ENCODE assay signal across 23 mouse cellular contexts in genomic region chr4:65958369-65959187, GRCm38 (mm10).
DNase-seq lines count a peak whose midpoint lies in the region; ATAC-seq and TF ChIP-seq lines count a peak whose summit lies in the region.
"Had no signal": no experiment of that assay in that cellular context is flagged by ENCODE, and none has a peak within 500 bp of the region (broad histone marks: within the 10 kb centered on the region; RNA-seq: fewer than 3 reads in every experiment).

No protein-coding gene starts in this region.

- WGBS in embryonic facial prominence, embryonic 14.5 days = 80% methylated on average over 5 of the region's 5 CpGs
- whole genome bisulfite sequencing in embryonic facial prominence, embryonic 10.5 days = 87% methylated on average over 5 of the region's 5 CpGs
- WGBS in lung, postnatal 0 days = 66% methylated on average over 5 of the region's 5 CpGs
- 88% methylated on average over 5 of the region's 5 CpGs for WGBS in thymus, adult 2 months

- H3K4me3 ChIP-seq in embryonic facial prominence, embryonic 14.5 days (ENCODE audit: low read depth, low read length) = no peak overlapping the region
- H3K4me3 ChIP-seq in embryonic facial prominence, embryonic 10.5 days = no peak overlapping the region
- no peak overlapping the region for H3K4me3 ChIP-seq in lung, postnatal 0 days (ENCODE audit: low read depth, low read length)
- no peak overlapping the region for H3K4me3 ChIP-seq in thymus, adult 2 months (ENCODE audit: control insufficient read depth, insufficient read depth, low read length)
- H3K4me3 ChIP-seq: embryonic facial prominence, embryonic 15.5 days; erythroblast, embryonic 14.5 days; heart, embryonic 10.5 days; heart, embryonic 15.5 days; hindbrain, embryonic 10.5 days; intestine, embryonic 15.5 days had no signal

- H3K27ac ChIP-seq in embryonic facial prominence, embryonic 14.5 days (replicated peaks; ENCODE audit: low read depth, low read length) = no peak overlapping the region
- no peak overlapping the region for H3K27ac ChIP-seq in embryonic facial prominence, embryonic 10.5 days (replicated peaks)
- no peak overlapping the region for H3K27ac ChIP-seq in lung, postnatal 0 days (ENCODE audit: low read length)
- H3K27ac ChIP-seq in thymus, adult 2 months (ENCODE audit: control insufficient read depth, insufficient read depth, low read length) = no peak overlapping the region
- H3K27ac ChIP-seq: embryonic facial prominence, embryonic 15.5 days; heart, embryonic 10.5 days; heart, embryonic 15.5 days; hindbrain, embryonic 10.5 days; hindbrain, embryonic 14.5 days; intestine, embryonic 15.5 days had no signal

- no peaks in the 10 kb centered on the region for H3K27me3 ChIP-seq in embryonic facial prominence, embryonic 14.5 days (replicated peaks; ENCODE audit: control insufficient read depth, insufficient read depth, low read length)
- H3K27me3 ChIP-seq in embryonic facial prominence, embryonic 10.5 days (replicated peaks; ENCODE audit: low read depth, poor library complexity, severe bottlenecking) = no peaks in the 10 kb centered on the region
- no peaks in the 10 kb centered on the region for H3K27me3 ChIP-seq in lung, postnatal 0 days (replicated peaks; ENCODE audit: insufficient read depth, low read length)
- no peaks in the 10 kb centered on the region for H3K27me3 ChIP-seq in thymus, adult 2 months (ENCODE audit: control insufficient read depth, insufficient read depth, low read length)
- H3K27me3 ChIP-seq: embryonic facial prominence, embryonic 15.5 days; heart, embryonic 15.5 days; intestine, embryonic 15.5 days had no signal

- H3K4me2 ChIP-seq in embryonic facial prominence, embryonic 14.5 days (ENCODE audit: low read depth, low read length) = no peak overlapping the region
- H3K4me2 ChIP-seq in lung, postnatal 0 days (replicated peaks; ENCODE audit: low read depth, low read length) = no peak overlapping the region
- H3K4me2 ChIP-seq: embryonic facial prominence, embryonic 15.5 days; heart, embryonic 15.5 days; hindbrain, embryonic 14.5 days; intestine, embryonic 15.5 days had no signal

- TF ChIP-seq CTCF in lung, postnatal 0 days (IDR thresholded peaks at IDR 0.05) = no peak
- TF ChIP-seq CTCF in thymus, adult 2 months (IDR thresholded peaks at IDR 0.05; ENCODE audit: borderline replicate concordance, control insufficient read depth, extremely low read depth, insufficient read depth, low read length, poor library complexity) = no peak

- DNase-seq in embryonic facial prominence, embryonic 14.5 days (ENCODE audit: low spot score) = peak; percentile 20
- no peak for DNase-seq in embryonic facial prominence, embryonic 10.5 days (ENCODE audit: low spot score)
- no peak for DNase-seq in frontal cortex, postnatal 36 days (ENCODE audit: low spot score in 2 of 2)
- peak; percentile 48 for DNase-seq in lung, postnatal 0 days (ENCODE audit: low spot score)
- DNase-seq in lung, postnatal 10 days = no peak
- no peak for DNase-seq in thymus, adult 2 months
- DNase-seq: adrenal gland, adult 8-10 months; B cell, adult 2 months; cerebellum, adult 18-20 months; cerebellum, adult 9-11 months; cerebellum, postnatal 36 days; gastrocnemius, postnatal 10 days; heart, adult 18-20 months had no signal

- no peak for TF ChIP-seq EP300 in lung, postnatal 0 days (IDR thresholded peaks at IDR 0.05)

- TF ChIP-seq POLR2A in thymus, adult 2 months (IDR thresholded peaks at IDR 0.05; ENCODE audit: control insufficient read depth, extremely low read depth, insufficient read depth, low read length, poor library complexity) = no peak

- H3K36me3 ChIP-seq in embryonic facial prominence, embryonic 14.5 days (ENCODE audit: control insufficient read depth, insufficient read depth, low read length) = no peaks in the 10 kb centered on the region
- no peaks in the 10 kb centered on the region for H3K36me3 ChIP-seq in embryonic facial prominence, embryonic 10.5 days (replicated peaks)
- no peaks in the 10 kb centered on the region for H3K36me3 ChIP-seq in lung, postnatal 0 days (ENCODE audit: insufficient read depth, low read length)
- H3K36me3 ChIP-seq in thymus, adult 2 months (ENCODE audit: control insufficient read depth, insufficient read depth, low read length) = no peaks in the 10 kb centered on the region
- H3K36me3 ChIP-seq: embryonic facial prominence, embryonic 15.5 days; G1E; heart, embryonic 10.5 days; heart, embryonic 15.5 days; hindbrain, embryonic 10.5 days; intestine, embryonic 15.5 days had no signal

- no peaks in the 10 kb centered on the region for H3K9me3 ChIP-seq in embryonic facial prominence, embryonic 14.5 days (ENCODE audit: control insufficient read depth, low read length)
- no peaks in the 10 kb centered on the region for H3K9me3 ChIP-seq in embryonic facial prominence, embryonic 10.5 days
- no peaks in the 10 kb centered on the region for H3K9me3 ChIP-seq in lung, postnatal 0 days (ENCODE audit: low read length)
- H3K9me3 ChIP-seq: embryonic facial prominence, embryonic 15.5 days; heart, embryonic 10.5 days; heart, embryonic 15.5 days; hindbrain, embryonic 10.5 days; intestine, embryonic 15.5 days had no signal

- H3K4me1 ChIP-seq in embryonic facial prominence, embryonic 14.5 days (ENCODE audit: control insufficient read depth, insufficient read depth, low read length) = no peaks in the 10 kb centered on the region
- H3K4me1 ChIP-seq in embryonic facial prominence, embryonic 10.5 days = no peaks in the 10 kb centered on the region
- no peaks in the 10 kb centered on the region for H3K4me1 ChIP-seq in lung, postnatal 0 days (ENCODE audit: insufficient read depth, low read depth, low read length)
- no peaks in the 10 kb centered on the region for H3K4me1 ChIP-seq in thymus, adult 2 months (replicated peaks; ENCODE audit: control insufficient read depth, insufficient read depth, low read length)
- H3K4me1 ChIP-seq: embryonic facial prominence, embryonic 15.5 days; heart, embryonic 10.5 days; heart, embryonic 15.5 days; hindbrain, embryonic 10.5 days; intestine, embryonic 15.5 days had no signal

- ATAC-seq in embryonic facial prominence, embryonic 14.5 days (ENCODE audit: low read depth) = no peak
- ATAC-seq in frontal cortex, adult (ENCODE audit: low TSS enrichment) = peak; percentile 91
- ATAC-seq in lung, postnatal 0 days = no peak
- ATAC-seq: CD4-positive, CD25-positive, alpha-beta regulatory T cell, adult 4 months; intestine, embryonic 15.5 days had no signal

- H3K9ac ChIP-seq in embryonic facial prominence, embryonic 14.5 days (ENCODE audit: low read depth, low read length) = no peak overlapping the region
- H3K9ac ChIP-seq in lung, postnatal 0 days (replicated peaks; ENCODE audit: low read depth) = no peak overlapping the region
- H3K9ac ChIP-seq: embryonic facial prominence, embryonic 15.5 days; heart, embryonic 15.5 days; hindbrain, embryonic 14.5 days; intestine, embryonic 15.5 days had no signal

Comparison
In these comparisons a context has a peak if more than half of its experiments do, and no peak if none do; other contexts are left out.
1. DNase-seq: peak in embryonic facial prominence, embryonic 14.5 days (single experiment) and lung, postnatal 0 days (single experiment); none in embryonic facial prominence, embryonic 10.5 days (single experiment), frontal cortex, postnatal 36 days (0 of 2), lung, postnatal 10 days (single experiment) and thymus, adult 2 months (single experiment).